Mouse (Mus musculus) myocyte (in vitro differentiated cells): ENCODE measurements around the gene Gm20388.

ENCODE experiments used
- MYOG ChIP-seq, 3 experiments: IDR thresholded peaks; one replicate each; pipeline ENCODE4 v1.6.1; 2011; ENCODE audit warnings: control low read depth in 2 of 3, low read depth in 2 of 3, mild to moderate bottlenecking in 2 of 3; ENCODE audit not compliant: insufficient read length in 2 of 3, control insufficient read depth in 1 of 3, insufficient read depth in 1 of 3
- POLR2A ChIP-seq: IDR thresholded peaks from one replicate; pipeline ENCODE4 v1.6.1; 2011; ENCODE audit warnings: low read depth, mild to moderate bottlenecking, control low read depth, moderate library complexity; ENCODE audit not compliant: insufficient read length
- USF1 ChIP-seq: IDR thresholded peaks from one replicate; pipeline ENCODE4 v1.6.1; 2011; ENCODE audit warnings: low read depth, mild to moderate bottlenecking, control low read depth, moderate library complexity

- no peak for TF ChIP-seq USF1
- TF ChIP-seq POLR2A: no peak
- TF ChIP-seq MYOG (IDR thresholded peaks at IDR 0.05; ENCODE audit: control insufficient read depth in 1 of 3, insufficient read depth in 1 of 3, insufficient read length in 2 of 3, low read depth in 2 of 3): no peak
These were observed 1823.6 kb downstream of the Gm20388 start for GRCm38 (mm10) chr8:121734262-121734661.
